Mouse (Mus musculus) limb, embryonic 10.5 days (tissue): ENCODE measurements at regions not wholly inside any gene's neighbourhood (a gene's known extent, or its start where the extent isn't known, plus 50 kb on each side); places are given as distances from the start of the nearest gene placed in this dataset.
A peak's percentile ranks its signal among the peaks of the same experiment; 100 is the strongest.

Experiments used
- DNase-seq: peaks from one replicate; pipeline ENCODE4 v3.0.0-alpha.2; 2017; ENCODE audit warnings: low spot score
- H3K27ac ChIP-seq: fragments of 300-500 bp; sonication (generic); 2 replicates; pipeline ENCODE4 v1.5.1; 2016; ENCODE audit warnings: mild to moderate bottlenecking
- H3K27me3 ChIP-seq: fragments of 300-500 bp; sonication (generic); 2 replicates; pipeline ENCODE4 v1.6.1; 2016; ENCODE audit warnings: low read depth, mild to moderate bottlenecking; ENCODE audit not compliant: poor library complexity, severe bottlenecking
- H3K36me3 ChIP-seq: fragments of 300-500 bp; sonication (generic); 2 replicates; pipeline ENCODE4 v1.6.1; 2016; ENCODE audit warnings: mild to moderate bottlenecking, moderate library complexity
- H3K4me1 ChIP-seq: fragments of 300-500 bp; sonication (generic); 2 replicates; pipeline ENCODE4 v1.6.1; 2016
- H3K4me3 ChIP-seq: fragments of 300-500 bp; sonication (generic); 2 replicates; pipeline ENCODE4 v1.5.1; 2016; ENCODE audit warnings: mild to moderate bottlenecking, moderate library complexity
- H3K9me3 ChIP-seq: fragments of 300-500 bp; sonication (generic); replicated peaks from 2 replicates; pipeline ENCODE4 v1.6.1; 2016; ENCODE audit warnings: mild to moderate bottlenecking
- WGBS: fragments of 180-500 bp; shearing (Covaris S2); methylation state at CpG from one replicate; pipeline ENCODE4 v1.1.7; 2016; 5-methylcytosine and 5-hydroxymethylcytosine counted together

DNA sequence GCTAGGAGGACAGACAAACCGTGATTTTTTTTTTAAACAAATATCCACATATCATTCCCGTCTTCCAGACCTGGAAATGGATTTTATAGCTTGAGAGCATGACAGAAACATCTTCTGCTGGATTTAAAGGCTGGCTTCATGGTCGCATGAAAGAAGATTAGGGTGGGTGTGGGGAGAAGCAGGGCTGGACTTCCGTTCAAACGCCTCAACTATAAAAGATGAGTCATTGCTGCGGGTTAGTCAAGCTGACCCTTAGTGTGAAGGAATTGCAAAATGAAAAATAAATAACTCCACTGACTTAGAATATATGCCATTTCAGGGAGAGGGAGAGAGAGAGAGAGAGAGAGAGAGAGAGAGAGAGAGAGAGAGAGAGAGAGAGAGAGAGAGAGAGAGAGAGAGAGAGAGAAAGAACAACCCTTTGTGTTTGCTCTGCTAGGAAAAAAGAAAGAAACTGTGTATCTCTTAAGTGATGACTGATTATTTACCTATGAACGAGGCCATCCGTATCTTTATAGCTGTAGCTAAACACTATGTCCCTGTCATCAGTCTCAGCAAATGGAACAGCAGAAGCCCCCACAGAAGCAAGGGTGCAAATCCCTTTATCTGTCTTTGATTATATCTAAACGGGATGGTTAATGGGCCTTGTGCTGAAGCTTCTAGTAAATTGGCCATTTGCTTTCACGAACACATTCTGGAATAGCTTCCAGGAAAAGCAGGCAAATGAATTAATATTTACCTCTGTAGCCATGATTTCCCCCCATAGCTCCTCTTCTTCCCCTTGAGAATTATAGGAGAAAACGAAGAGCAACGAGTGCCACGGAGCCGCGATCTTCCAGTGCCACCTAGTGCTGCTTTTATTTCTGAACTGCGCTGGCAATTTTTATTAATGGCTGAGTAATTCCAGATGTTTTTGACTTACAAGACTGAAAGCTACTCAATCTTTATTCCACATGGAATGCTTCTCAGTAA, 199.4 kb upstream of the Tacr3 start:
- H3K36me3 ChIP-seq, result no peaks in the 10 kb centered on the region
- H3K4me3 ChIP-seq, result peak overlapping the region; percentile 40
- peak overlapping the region; percentile 81 for H3K27ac ChIP-seq

DNA sequence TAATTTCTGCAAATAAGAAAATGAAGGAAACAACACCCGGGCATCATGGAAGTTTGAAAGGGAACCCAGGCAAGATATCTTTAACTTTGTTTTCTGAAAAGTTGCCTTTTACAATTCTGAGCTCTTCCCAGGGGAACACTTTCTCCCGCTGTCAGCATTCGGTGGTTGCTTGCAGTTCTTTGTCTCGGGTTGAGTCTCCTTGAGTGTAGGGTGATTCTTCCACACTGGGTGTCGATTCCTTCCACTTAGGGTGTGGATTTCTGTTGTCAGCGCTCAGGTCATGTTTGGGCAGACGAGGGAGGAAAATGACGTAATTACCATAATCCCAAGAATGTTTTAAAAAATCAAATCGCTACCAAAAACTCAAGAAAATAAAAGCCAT, 198.7 kb upstream of the Tacr3 start:
- H3K4me3 ChIP-seq, result peak overlapping the region; percentile 40
- peak overlapping the region; percentile 81 for H3K27ac ChIP-seq
- 43% methylated on average over 9 of the region's 9 CpGs for WGBS

More for the DNA sequence above, 199.4 kb upstream of the Tacr3 start:
- WGBS, result 37% methylated on average over 16 of the region's 16 CpGs
- peak; percentile 64 for DNase-seq
- no peaks in the 10 kb centered on the region for H3K9me3 ChIP-seq
- H3K27me3 ChIP-seq, result no peaks in the 10 kb centered on the region
- H3K4me1 ChIP-seq, result peaks cover 8% of the 10 kb centered on the region

DNA sequence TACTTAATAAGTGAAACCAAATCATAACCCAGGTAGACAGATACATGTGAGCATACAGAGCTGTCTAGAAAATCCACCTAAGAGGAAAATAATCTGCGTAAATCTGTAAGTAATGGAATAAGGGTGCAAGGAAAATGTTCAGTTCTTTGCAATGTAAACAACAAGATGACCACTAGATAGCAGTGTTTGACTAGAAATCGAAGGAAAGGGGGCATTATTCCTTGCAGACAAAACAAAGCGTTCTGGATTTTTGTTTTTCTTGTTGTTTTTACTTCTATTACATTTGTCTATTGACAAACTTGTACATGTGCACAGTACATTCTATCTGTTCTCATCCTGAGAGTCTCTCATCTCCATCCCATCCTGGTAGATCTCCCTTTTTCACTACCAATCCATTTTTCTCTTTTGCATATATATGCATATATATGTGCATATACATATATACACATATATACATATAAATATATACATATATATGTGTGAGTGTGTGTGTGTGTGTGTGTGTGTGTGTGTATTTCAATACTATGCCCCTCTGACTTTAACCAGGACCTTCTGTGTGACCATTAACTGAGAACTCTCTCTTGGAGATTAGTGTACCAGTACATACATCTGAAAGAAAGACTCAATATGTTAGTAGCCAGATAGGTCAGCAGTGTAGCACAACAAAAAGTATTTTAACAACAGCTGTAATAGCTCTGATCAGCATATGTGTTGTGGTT, 179.9 kb upstream of the Tacr3 start:
- Histone ChIP-seq H3K9me3 (no peaks in the 10 kb centered on the region), H3K4me1 (no peaks in the 10 kb centered on the region), H3K36me3 (no peaks in the 10 kb centered on the region), H3K4me3 (no peak overlapping the region), H3K27ac (no peak overlapping the region), H3K27me3 (no peaks in the 10 kb centered on the region)
- 62% methylated on average over 3 of the region's 3 CpGs for WGBS
- DNase-seq, result no peak

More for the DNA sequence above, 198.7 kb upstream of the Tacr3 start:
- no peaks in the 10 kb centered on the region for H3K9me3 ChIP-seq
- no peaks in the 10 kb centered on the region for H3K36me3 ChIP-seq
- no peaks in the 10 kb centered on the region for H3K27me3 ChIP-seq
- peak; percentile 47 for DNase-seq
- H3K4me1 ChIP-seq, result peaks cover 8% of the 10 kb centered on the region

DNA sequence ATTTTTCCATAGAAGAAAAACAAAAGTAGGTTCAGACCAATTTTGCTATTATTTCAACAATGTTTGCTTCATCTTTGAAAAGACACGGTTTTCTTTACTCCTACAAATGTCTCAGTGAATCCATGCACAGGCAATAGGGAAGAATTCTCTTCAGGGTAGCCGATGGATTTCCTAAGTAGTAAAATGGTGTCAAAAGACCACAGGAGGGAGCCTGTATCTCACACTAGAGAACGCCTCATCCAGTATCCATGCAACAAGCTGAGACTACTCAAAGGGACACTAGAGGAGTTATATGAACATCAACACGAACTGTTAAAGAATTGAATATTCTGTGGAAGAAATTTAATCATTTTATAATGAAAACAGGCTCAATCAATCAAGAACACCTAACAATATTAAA, 174.8 kb upstream of the Tacr3 start:
- Histone ChIP-seq H3K4me3 (no peak overlapping the region), H3K27ac (no peak overlapping the region), H3K36me3 (no peaks in the 10 kb centered on the region), H3K4me1 (no peaks in the 10 kb centered on the region), H3K9me3 (no peaks in the 10 kb centered on the region), H3K27me3 (no peaks in the 10 kb centered on the region)
- DNase-seq, result no peak
- 57% methylated on average over 4 of the region's 4 CpGs for WGBS

DNA sequence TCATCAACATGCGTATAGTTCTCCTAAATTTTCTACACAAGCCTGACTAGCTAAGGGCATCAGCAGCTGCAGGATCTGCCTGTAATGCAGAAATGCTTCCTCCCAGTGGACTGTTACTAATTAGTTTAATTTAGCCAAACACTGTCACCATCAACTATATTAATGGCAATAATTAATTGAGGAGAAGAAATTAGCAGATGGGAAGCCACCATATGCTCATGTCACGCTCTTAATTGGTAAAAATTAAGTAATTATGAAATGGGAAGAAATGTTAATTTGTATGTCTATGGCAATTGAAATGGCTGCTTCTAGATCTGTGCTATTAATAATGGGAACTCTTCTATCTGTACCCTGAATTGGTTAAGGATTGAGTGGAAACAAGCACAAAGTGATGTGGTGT, 133.9 kb upstream of the Tacr3 start:
- DNase-seq, result no peak
- 96% methylated on average over 2 of the region's 2 CpGs for WGBS

DNA sequence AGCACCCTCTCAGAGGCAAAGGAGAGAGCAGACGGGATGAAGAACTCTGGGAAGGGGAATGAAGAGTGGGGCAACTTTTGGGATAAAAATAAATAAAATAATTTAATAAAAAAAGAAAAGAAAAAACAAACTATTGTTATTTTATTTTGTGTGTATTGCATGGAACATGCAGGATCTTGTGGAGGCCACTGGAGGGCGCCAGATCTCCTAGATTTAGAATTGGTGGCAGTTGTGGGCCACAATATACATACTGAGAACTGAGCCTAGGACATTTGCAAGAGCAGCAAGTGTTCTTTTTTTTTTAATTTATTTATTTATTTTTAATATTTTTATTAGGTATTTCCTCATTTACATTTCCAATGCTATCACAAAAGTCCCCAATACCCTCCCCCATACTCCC, 110.2 kb upstream of the Tacr3 start:
- Histone ChIP-seq H3K4me3 (no peak overlapping the region), H3K4me1 (no peaks in the 10 kb centered on the region), H3K9me3 (no peaks in the 10 kb centered on the region), H3K27ac (no peak overlapping the region), H3K27me3 (no peaks in the 10 kb centered on the region), H3K36me3 (no peaks in the 10 kb centered on the region)
- no peak for DNase-seq
- 32% methylated on average over 2 of the region's 2 CpGs for WGBS

More for the DNA sequence above, 133.9 kb upstream of the Tacr3 start:
- Histone ChIP-seq H3K4me3 (no peak overlapping the region), H3K27me3 (no peaks in the 10 kb centered on the region), H3K36me3 (no peaks in the 10 kb centered on the region), H3K9me3 (no peaks in the 10 kb centered on the region), H3K27ac (no peak overlapping the region), H3K4me1 (no peaks in the 10 kb centered on the region)

DNA sequence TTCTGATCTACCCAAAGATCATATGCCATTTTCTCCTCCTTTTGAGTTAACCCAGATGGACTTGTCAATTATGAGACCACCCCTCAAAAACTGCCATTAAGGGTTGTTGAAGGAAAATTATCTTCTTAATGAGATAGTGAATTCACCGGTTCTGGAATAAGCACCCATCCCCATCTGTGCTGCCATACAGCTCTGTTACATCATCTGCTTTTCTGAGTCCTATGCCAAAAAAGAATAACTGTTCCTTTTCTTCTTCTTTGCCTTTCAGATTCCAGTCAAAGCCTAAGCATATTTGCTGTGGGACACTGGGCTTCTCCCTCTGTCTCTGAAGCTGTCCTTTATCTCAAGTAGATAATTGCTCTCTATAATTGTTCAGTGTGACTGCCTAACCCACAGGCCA, 93.1 kb upstream of the Tacr3 start:
- H3K4me1 ChIP-seq, result no peaks in the 10 kb centered on the region
- DNase-seq, result no peak
- no peaks in the 10 kb centered on the region for H3K9me3 ChIP-seq
- no peak overlapping the region for H3K4me3 ChIP-seq
- 74% methylated on average over 1 of the region's 1 CpGs for WGBS
- H3K27ac ChIP-seq, result no peak overlapping the region
- no peaks in the 10 kb centered on the region for H3K27me3 ChIP-seq
- H3K36me3 ChIP-seq, result no peaks in the 10 kb centered on the region

DNA sequence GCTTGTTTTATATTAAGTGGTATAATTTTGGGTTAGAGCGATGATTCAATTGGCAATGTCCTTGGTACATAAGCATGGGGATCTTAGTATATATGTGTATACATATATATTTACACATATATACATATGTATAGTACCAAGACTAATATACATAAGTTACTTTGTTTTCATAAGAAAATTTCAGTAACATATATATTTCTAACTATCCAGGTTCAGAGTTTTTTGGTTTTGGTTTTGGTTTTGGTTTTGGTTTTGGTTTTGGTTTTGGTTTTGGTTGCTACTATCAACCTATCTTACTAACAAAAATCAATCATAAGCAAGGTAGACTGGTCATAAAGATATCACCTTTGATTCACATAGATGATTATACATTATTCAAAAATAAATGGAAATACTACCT, 67.7 kb upstream of the Tacr3 start:
- WGBS, result 98% methylated on average over 1 of the region's 1 CpGs
- no peaks in the 10 kb centered on the region for H3K4me1 ChIP-seq

DNA sequence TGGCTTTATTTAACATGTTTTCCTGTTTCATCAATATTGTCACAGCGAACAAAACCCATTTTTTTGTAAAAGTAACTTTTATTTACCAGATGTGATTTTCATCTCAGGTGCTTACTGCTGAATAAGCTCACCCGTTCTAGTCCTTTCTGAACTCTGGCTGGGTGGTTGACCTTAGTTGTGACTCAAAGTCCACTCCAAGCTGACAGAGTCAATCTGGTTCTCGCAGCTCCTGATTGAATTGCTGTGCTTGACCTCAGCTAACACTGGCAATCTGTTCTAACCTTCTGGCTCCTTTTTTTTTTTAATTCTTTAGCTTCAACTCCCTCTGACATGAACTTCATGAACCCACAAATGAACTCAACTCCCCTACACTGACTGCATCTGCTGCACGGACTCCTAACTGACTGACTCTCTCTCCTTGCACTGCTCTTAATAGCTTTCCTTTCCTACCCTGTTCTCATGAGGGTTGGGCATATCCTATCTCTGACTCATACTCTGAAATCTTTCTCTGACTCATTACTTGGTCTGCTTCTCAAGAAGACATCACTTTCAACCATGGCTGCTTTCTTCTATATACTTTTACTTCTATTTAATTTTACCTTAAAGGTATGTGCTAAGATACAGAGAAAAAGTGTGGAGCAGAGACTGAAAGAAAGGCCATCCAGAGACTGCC, 65.4 kb upstream of the Tacr3 start:
- Histone ChIP-seq H3K36me3 (no peaks in the 10 kb centered on the region), H3K27ac (no peak overlapping the region), H3K4me3 (no peak overlapping the region), H3K9me3 (no peaks in the 10 kb centered on the region), H3K4me1 (no peaks in the 10 kb centered on the region), H3K27me3 (no peaks in the 10 kb centered on the region)
- DNase-seq, result no peak
- WGBS, result 84% methylated on average over 4 of the region's 4 CpGs

More for the DNA sequence above, 67.7 kb upstream of the Tacr3 start:
- H3K36me3 ChIP-seq, result no peaks in the 10 kb centered on the region
- no peak overlapping the region for H3K27ac ChIP-seq
- H3K4me3 ChIP-seq, result no peak overlapping the region
- no peaks in the 10 kb centered on the region for H3K27me3 ChIP-seq
- DNase-seq, result no peak
- H3K9me3 ChIP-seq, result no peaks in the 10 kb centered on the region
